Mouse (Mus musculus) embryonic facial prominence, embryonic 11.5 days (tissue): ENCODE measurements around the gene Hist1h1a. TPM values are rescaled to one million over a fixed set of nuclear protein-coding genes. Genes with fewer than 3 reads are reported as not detected.

Experiments
- ATAC-seq: fragments of 200-750 bp; cut with Nextera tagmentation; replicated peaks from 2 replicates; pipeline ENCODE4 v1.8.0; 2017; ENCODE audit warnings: low read depth; ENCODE audit not compliant: insufficient number of reproducible peaks, low FRiP score, low TSS enrichment
- DNase-seq: peaks from one replicate; pipeline ENCODE4 v3.0.0-alpha.2; 2015; ENCODE audit warnings: low spot score
- H3K27ac ChIP-seq: fragments of 300-500 bp; sonication (generic); replicated peaks from 2 replicates; pipeline ENCODE4 v1.5.1; 2014; ENCODE audit warnings: mild to moderate bottlenecking, low read depth, low read length, control low read depth
- H3K27me3 ChIP-seq: fragments of 300-500 bp; sonication (generic); 2 replicates; pipeline ENCODE4 v1.6.1; 2014; ENCODE audit warnings: mild to moderate bottlenecking, low read length, moderate library complexity, mixed read lengths; ENCODE audit not compliant: control insufficient read depth, insufficient read depth
- H3K36me3 ChIP-seq: fragments of 300-500 bp; sonication (generic); replicated peaks from 2 replicates; pipeline ENCODE4 v1.6.1; 2014; ENCODE audit warnings: low read depth, mild to moderate bottlenecking, low read length, moderate library complexity, mixed read lengths; ENCODE audit not compliant: control insufficient read depth, insufficient read depth
- H3K4me1 ChIP-seq: fragments of 300-500 bp; sonication (generic); 2 replicates; pipeline ENCODE4 v1.6.1; 2014; ENCODE audit warnings: low read length, mixed read lengths; ENCODE audit not compliant: control insufficient read depth, insufficient read depth
- H3K4me2 ChIP-seq: fragments of 300-500 bp; sonication (generic); 2 replicates; pipeline ENCODE4 v1.6.1; 2014; ENCODE audit warnings: low read depth, mild to moderate bottlenecking, control low read depth, low read length, moderate library complexity
- H3K4me3 ChIP-seq: fragments of 300-500 bp; sonication (generic); 2 replicates; pipeline ENCODE4 v1.5.1; 2014; ENCODE audit warnings: low read depth, low read length, control low read depth
- H3K9ac ChIP-seq: fragments of 300-500 bp; sonication (generic); replicated peaks from 2 replicates; pipeline ENCODE4 v1.6.1; 2014; ENCODE audit warnings: mild to moderate bottlenecking, control low read depth, low read length
- H3K9me3 ChIP-seq: fragments of 300-500 bp; sonication (generic); replicated peaks from 2 replicates; pipeline ENCODE4 v1.6.1; 2016; ENCODE audit warnings: mild to moderate bottlenecking, low read length, inconsistent platforms, mixed read lengths; ENCODE audit not compliant: control insufficient read depth
- WGBS: fragments of 180-500 bp; shearing (Covaris S2); extraction: QIAGEN DNeasy Blood & Tissue Kit; methylation state at CpG from one replicate; pipeline ENCODE4 v1.1.7; 2014; 5-methylcytosine and 5-hydroxymethylcytosine counted together
- polyA plus RNA-seq: library from polyadenylated mRNA; unstranded; fragments of >200 nt; fragmentation: Nextera tagmentation; extraction: Ambion mirVana; gene quantifications from 2 replicates; pipeline ENCODE4 v1.2.1, GENCODE M21; 2014

The Hist1h1a gene
- polyA plus RNA-seq, 1 experiment from 2014 or later: 4.5 TPM

DNA sequence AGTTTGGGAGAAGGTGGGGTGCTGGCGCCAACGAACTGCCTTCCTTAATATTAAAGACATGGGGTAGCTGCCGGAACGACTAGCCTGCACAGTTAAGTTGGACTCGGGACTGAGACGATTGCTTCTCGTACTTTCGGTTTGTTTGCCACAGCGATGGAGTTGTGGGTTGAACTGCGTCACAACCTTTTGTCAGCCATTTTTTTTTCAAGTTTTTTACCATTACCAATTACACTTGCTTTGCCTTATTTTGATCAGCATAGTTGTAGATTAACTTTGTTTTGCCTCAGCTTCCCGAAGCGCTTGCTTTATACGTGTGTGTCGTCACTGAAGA is 23.6 kb upstream of the Hist1h1a start:
- Histone ChIP-seq H3K9me3 (no peaks in the 10 kb centered on the region), H3K9ac (peak overlapping the region; percentile 87), H3K27me3 (no peaks in the 10 kb centered on the region), H3K36me3 (no peaks in the 10 kb centered on the region), H3K4me1 (no peaks in the 10 kb centered on the region), H3K4me3 (peak overlapping the region; percentile 56), H3K4me2 (peak overlapping the region; percentile 90), H3K27ac (peak overlapping the region; percentile 99)
- no peak; the same call in 1 of the 2 replicates for ATAC-seq
- under 1% methylated on average over 14 of the region's 14 CpGs for WGBS
- no peak for DNase-seq

DNA sequence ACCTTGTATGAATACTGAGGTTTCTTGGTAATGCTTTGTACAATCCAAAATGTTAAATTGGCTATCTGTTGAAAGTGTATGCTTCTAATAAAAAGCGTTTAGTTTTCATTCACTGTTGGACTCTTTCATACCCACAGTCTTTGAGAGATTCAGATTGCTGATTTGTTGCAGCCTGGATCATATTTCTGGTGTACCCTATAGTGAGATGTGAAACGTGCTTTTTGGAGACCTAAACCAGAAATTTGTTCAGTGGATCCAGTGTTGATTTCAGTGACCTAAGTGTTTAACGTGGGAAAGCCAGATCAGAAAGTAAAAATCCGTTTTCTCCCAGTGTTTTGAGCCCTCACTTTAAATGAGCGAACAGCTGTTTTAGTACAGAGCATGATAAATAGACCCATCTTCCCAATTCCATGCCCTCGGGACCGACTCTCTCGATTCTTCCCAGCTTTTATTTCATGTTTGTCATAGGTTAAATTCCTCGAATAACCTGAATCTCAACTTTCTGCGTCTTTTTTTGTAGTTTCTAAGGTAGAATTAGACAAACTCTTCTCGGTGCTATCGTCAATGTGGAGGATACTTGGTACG is 23.1 kb upstream of the Hist1h1a start:
- H3K4me3 ChIP-seq: peak overlapping the region; percentile 56
- ATAC-seq (no peak), DNase-seq (peak; percentile 45)
- no peaks in the 10 kb centered on the region for H3K27me3 ChIP-seq
- 27% methylated on average over 13 of the region's 13 CpGs for WGBS
- peak overlapping the region; percentile 90 for H3K4me2 ChIP-seq
- no peaks in the 10 kb centered on the region for H3K9me3 ChIP-seq
- H3K36me3 ChIP-seq: no peaks in the 10 kb centered on the region
- peak overlapping the region; percentile 87 for H3K9ac ChIP-seq
- peak overlapping the region; percentile 99 for H3K27ac ChIP-seq
- H3K4me1 ChIP-seq: no peaks in the 10 kb centered on the region

GRCm38 (mm10) chr13:23740910-23741309 is 22.6 kb upstream of the Hist1h1a start:
- ATAC-seq (no peak), DNase-seq (no peak)
- WGBS: 58% methylated on average over 5 of the region's 5 CpGs
- peak overlapping the region; percentile 90 for H3K4me2 ChIP-seq
- no peaks in the 10 kb centered on the region for H3K9me3 ChIP-seq
- no peak overlapping the region for H3K4me3 ChIP-seq
- no peak overlapping the region; the same call in 1 of the 2 replicates for H3K9ac ChIP-seq
- peak overlapping the region; percentile 99 for H3K27ac ChIP-seq
- H3K4me1 ChIP-seq: no peaks in the 10 kb centered on the region
- no peaks in the 10 kb centered on the region for H3K27me3 ChIP-seq
- no peaks in the 10 kb centered on the region for H3K36me3 ChIP-seq

GRCm38 (mm10) chr13:23742007-23742406 is 21.5 kb upstream of the Hist1h1a start:
- Histone ChIP-seq H3K4me2 (no peak overlapping the region), H3K27ac (no peak overlapping the region), H3K9ac (no peak overlapping the region), H3K4me3 (no peak overlapping the region), H3K9me3 (no peaks in the 10 kb centered on the region), H3K4me1 (no peaks in the 10 kb centered on the region), H3K27me3 (no peaks in the 10 kb centered on the region), H3K36me3 (no peaks in the 10 kb centered on the region)
- ATAC-seq (no peak), DNase-seq (no peak)

DNA sequence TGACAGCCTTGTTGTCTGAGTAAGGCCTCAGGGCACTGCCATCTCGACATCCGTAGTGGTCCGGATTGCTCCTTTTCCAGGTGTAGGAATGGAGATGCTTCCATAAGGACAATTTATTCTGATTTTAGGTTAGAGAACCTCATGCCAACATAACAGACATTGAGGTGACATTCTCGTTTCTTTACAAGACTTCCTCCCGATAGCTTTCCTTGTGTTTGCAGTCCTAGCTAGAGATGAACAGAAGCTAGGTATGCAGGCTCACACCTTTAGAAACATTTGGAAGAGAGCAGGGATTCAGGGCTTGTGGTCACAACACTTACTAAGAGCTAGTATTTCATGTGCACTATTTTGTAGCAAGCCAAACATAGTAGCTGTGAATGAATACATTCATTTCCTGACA is 20.3 kb upstream of the Hist1h1a start:
- no peaks in the 10 kb centered on the region for H3K27me3 ChIP-seq
- H3K4me1 ChIP-seq: no peaks in the 10 kb centered on the region
- no peak overlapping the region for H3K27ac ChIP-seq
- H3K4me2 ChIP-seq: no peak overlapping the region
- H3K9ac ChIP-seq: no peak overlapping the region
- H3K9me3 ChIP-seq: no peaks in the 10 kb centered on the region
- no peak for ATAC-seq
- WGBS: 78% methylated on average over 5 of the region's 5 CpGs
- no peaks in the 10 kb centered on the region for H3K36me3 ChIP-seq
- DNase-seq: no peak
- no peak overlapping the region for H3K4me3 ChIP-seq

GRCm38 (mm10) chr13:23743963-23744362 is 19.5 kb upstream of the Hist1h1a start:
- Histone ChIP-seq H3K4me1 (no peaks in the 10 kb centered on the region), H3K36me3 (no peaks in the 10 kb centered on the region), H3K9me3 (no peaks in the 10 kb centered on the region), H3K4me3 (peak overlapping the region; percentile 39), H3K9ac (peak overlapping the region; percentile 50), H3K27ac (peak overlapping the region; percentile 99; the same call in 1 of the 2 replicates), H3K4me2 (peak overlapping the region; percentile 46; the same call in 1 of the 2 replicates), H3K27me3 (no peaks in the 10 kb centered on the region)
- ATAC-seq (no peak), DNase-seq (peak; percentile 55)
- 39% methylated on average over 4 of the region's 4 CpGs for WGBS

DNA sequence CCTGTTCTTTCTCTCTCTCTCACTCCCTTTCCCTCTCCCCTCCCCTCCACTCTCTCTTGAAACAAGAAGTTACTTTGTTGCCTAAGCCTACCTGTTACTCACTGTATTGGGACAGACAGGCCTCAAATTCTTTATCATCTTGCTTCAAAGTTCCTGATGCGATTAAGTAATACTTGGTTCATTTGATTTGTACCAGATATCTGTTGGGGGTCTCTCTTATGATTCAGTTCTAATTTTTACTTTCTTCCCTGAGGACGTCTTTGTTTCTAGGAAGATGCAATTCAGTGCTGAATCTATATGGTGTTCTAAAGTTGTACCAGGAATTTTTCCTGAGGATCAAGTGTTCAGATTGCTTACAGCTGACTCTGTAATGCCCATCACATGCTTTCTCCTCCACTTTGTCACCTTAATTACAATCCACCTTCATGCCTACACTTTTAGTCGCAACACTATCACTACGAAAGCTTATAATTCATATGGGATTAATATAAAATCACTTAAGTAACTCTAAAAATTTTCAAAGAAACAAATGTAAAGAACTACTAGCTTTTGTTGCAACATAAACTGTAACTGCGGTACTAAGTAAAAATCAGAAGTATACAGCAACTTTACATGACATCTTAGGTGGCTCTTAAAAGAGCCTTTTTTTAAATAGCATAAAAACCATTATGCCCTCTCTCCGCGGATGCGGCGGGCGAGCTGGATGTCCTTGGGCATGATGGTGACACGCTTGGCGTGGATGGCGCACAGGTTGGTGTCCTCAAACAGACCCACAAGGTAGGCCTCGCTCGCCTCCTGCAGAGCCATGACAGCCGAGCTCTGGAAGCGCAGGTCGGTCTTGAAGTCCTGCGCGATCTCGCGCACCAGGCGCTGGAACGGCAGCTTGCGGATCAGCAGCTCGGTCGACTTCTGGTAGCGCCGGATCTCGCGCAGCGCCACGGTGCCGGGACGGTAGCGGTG is 18.8 kb upstream of the Hist1h1a start:
- Histone ChIP-seq H3K4me3 (peak overlapping the region; percentile 39), H3K36me3 (no peaks in the 10 kb centered on the region), H3K27me3 (no peaks in the 10 kb centered on the region), H3K4me1 (no peaks in the 10 kb centered on the region), H3K4me2 (peak overlapping the region; percentile 49), H3K9me3 (no peaks in the 10 kb centered on the region), H3K9ac (peak overlapping the region; percentile 68), H3K27ac (peak overlapping the region; percentile 99)
- 1% methylated on average over 13 of the region's 36 CpGs for WGBS
- ATAC-seq: no peak
- DNase-seq: peak; percentile 64
